Mouse (Mus musculus) c-Kit-positive CD71-negative TER-119-negative erythroid progenitor cells, embryonic 14.5 days (primary cell): ENCODE results near the gene Zfp580.
"Not testable (repeated sequence)": the region's sequence is repeated elsewhere in the genome, so short reads cannot be mapped to it uniquely, and the experiment has no call there.

Source experiments
- DNase-seq: peaks from one replicate; pipeline ENCODE4 v3.0.0-alpha.2; 2013; ENCODE audit warnings: low read depth

Zfp580 gene

GRCm38 (mm10) chr7:5051193-5052192 is at the start of gene Zfp580:
Gene Zfp580 (plus strand): TSS chr7:5051538.
- no peak for DNase-seq

- DNase-seq = not testable (repeated sequence)
These were observed 48.5 kb upstream of the Zfp580 start for GRCm38 (mm10) chr7:5002876-5003275.

GRCm38 (mm10) chr7:5008229-5008628 is 43.1 kb upstream of the Zfp580 start:
- DNase-seq = no peak

GRCm38 (mm10) chr7:5012681-5013513 is 38.4 kb upstream of the Zfp580 start:
- DNase-seq = no peak

DNA sequence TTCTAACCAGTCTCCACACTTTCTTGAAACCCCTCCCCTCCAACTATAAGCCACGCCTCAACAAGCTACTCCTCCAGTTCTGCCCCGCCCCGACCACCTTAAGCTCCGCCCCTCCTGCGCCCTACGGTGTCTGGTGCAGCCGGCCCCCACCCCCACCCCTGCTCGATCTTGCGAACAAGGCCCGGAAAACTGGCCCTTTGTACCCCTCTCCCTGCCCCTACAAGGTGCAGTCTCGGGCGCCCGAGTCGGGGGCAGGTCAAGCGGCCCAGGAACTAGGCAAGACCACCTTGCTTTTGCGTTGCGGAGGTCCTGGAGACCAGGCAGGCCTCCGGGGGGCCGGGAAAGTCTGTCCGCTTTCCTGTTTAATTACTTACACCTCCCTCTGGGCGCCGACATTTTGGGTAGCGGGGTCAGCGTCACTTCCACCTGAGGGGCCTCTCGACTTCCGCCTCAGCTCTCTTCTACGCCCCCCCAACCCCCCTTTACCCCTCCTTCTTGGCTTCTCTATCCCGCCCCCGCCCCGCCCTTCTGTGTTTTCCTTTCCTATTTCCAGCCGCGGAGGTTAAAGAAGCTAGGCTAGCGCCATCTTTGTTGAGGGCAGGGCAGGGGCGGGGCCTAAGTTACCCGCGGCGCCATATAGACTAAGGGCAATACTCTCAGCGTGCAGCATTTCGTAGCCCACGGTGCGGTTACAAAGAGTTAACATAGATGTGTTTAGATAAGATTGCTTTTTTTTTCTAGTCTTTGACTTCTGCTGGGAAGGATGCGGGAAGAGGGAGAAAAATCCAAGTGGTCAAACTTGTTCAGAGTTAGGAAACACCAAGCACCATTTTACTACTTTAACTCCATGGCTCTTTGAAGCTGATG is 36.9 kb upstream of the Zfp580 start, which contains the start of the genes Zfp524 and Fiz1:
Gene Zfp524, plus strand, starts transcription at position 165 of the 867 bp plus-strand sequence.
Gene Fiz1, minus strand, starts transcription at position 447 of the 867 bp plus-strand sequence.
- peak; percentile 98 for DNase-seq

GRCm38 (mm10) chr7:5015118-5016001 is 36.0 kb upstream of the Zfp580 start, which contains the start of gene Gm44973:
Gene Gm44973 (plus strand): TSS chr7:5015496.
- peak; percentile 80 for DNase-seq

GRCm38 (mm10) chr7:5016057-5016456 is 35.3 kb upstream of the Zfp580 start:
- no peak for DNase-seq

DNA sequence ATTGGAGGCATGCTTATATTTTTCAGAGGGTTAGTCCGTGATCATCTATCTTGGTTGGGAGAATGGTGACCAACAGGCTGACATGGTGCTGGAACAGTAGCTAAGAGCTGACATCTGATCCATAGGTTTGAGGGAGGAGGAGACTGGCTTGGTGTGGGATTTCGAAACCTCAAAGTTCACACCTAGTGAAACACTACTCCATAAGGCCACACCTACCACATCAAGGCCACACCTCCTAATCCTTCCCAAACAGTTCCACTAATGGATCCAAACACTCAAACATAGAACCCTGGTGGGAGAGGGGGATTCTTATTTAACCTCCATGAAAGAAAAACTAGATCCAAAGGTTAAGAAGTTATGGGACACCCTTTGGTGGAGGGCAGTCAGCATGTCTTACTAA is 34.4 kb upstream of the Zfp580 start:
- DNase-seq = no peak

GRCm38 (mm10) chr7:5017352-5017751 is 34.0 kb upstream of the Zfp580 start:
- DNase-seq = no peak

- DNase-seq = no peak
These were observed 33.4 kb upstream of the Zfp580 start for GRCm38 (mm10) chr7:5017931-5018330.

DNA sequence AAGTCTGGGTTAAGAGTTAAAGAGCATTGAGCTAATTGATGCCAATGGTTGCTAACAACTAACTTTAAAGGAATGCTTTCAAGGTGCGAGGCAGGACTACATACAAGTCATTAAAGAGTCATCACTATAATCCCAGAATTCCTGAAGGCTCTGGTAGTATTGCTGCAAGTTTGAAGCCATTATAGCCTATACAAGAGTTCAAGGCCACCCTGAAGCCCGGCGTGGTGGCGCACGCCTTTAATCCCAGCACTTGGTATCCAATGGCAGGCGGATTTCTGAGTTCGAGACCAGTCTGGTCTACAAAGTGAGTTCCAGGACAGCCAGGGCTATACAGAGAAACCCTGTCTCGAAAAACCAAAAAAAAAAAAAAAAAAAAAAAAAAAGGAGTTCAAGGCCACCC is 31.8 kb upstream of the Zfp580 start:
- not testable (repeated sequence) for DNase-seq

DNA sequence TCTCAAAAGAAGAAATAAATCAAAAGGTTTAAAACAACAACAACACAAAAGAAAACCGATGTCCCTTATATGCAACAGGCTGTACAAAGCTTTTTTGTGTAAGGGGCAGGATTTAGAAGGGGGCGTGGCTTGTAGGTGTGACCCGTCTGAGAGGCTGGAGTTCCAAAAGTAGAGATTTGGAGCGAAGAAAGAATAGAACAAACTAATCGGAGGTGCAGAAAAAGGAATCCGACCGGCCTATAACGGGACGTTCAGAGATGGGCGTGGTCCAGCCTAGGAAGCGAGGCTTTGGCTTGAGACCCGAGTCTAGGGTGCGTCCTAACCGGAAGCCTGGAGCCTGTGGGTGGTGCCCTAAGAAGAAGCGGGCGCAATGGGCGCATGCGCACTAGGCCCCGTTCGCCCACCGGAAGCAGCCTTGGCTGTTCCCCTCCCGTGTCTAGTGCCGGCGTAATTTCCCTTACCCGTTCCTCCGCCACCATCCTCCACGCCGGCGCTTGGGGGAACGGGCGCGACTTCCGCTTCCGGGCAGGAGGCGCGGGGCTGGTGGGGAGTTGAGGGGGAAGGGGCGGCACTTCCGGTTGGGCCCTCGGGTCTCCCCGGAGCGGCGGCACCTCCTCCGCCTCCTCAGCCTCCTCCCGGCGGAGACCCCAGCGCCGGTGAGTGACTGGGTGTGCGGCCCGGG is 31.2 kb upstream of the Zfp580 start, which contains the start of the genes Zfp865 and Ccdc106:
Gene Zfp865, plus strand, starts transcription at position 377 of the 682 bp plus-strand sequence.
Gene Ccdc106, plus strand, starts transcription at position 554 of the 682 bp plus-strand sequence.
- peak; percentile 98 for DNase-seq

DNA sequence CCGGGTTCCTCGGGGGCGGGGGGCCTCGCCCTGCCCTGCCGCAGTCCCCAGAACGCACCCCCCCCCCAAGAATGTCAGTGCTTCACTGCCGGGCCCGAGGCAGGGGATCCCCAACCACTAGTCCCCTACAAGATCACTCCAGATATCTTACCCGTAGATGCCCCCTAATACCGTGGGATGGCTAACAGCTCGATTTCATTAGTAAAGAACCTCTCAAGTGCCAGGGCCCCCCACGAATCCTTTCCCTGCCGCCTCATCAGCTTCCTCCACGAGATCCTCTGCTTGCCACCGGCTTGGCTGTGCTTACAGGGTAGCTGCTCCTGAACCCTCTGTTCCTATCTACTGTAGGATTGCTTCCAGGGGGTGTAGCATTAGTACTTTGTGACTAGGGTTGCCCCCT is 30.7 kb upstream of the Zfp580 start:
- DNase-seq = no peak

DNA sequence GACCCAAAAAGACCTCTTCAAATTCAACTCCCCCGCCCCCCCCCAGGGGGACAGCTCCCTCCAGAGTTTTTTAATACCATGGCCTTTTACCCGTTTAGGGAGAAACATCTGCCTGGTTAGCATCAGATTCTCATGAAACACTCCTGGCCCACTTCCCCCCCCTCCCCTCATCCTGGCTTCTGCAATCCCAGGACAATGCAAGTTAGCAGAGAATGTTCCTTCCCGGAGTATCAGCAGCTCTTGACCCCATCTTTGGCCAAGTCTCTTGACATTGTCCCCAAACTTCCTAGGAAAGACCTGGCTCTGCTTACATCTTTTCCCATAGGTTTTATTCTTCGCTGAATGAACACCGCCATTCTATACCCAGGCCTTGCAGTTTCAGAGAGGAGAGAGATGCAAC is 30.1 kb upstream of the Zfp580 start:
- no peak for DNase-seq

GRCm38 (mm10) chr7:5029543-5029942 is 21.8 kb upstream of the Zfp580 start:
- no peak for DNase-seq

GRCm38 (mm10) chr7:5029946-5030345 is 21.4 kb upstream of the Zfp580 start:
- DNase-seq = no peak

- DNase-seq = no peak
These were observed 20.6 kb upstream of the Zfp580 start for GRCm38 (mm10) chr7:5030554-5031275.

GRCm38 (mm10) chr7:5031496-5031895 is 19.8 kb upstream of the Zfp580 start:
- DNase-seq = no peak

- DNase-seq = no peak
These were observed 17.5 kb upstream of the Zfp580 start, which contains the start of gene 4632433K11Rik for GRCm38 (mm10) chr7:5033818-5034217. Gene 4632433K11Rik (plus strand): TSS chr7:5034118.
